Mouse (Mus musculus): Measurements from ENCODE around the gene Rinl. TPM values are rescaled to one million over a fixed set of nuclear protein-coding genes. Genes with fewer than 3 reads are reported as not detected.

Gene Rinl
- total and polyA plus RNA-seq, 3 experiments, result 1.3 to 3.2 (median 2.0) TPM

GRCm38 (mm10) chr7:28785161-28785560 lies 3.6 kb upstream of the Rinl start:
- Histone ChIP-seq H3K9ac (ENCODE audit: low read depth, low read length) (no peak overlapping the region), H3K4me1 (ENCODE audit: control insufficient read depth, insufficient read depth, low read length) (peaks cover 6% of the 10 kb centered on the region), H3K4me3 (no peak overlapping the region), H3K27ac (no peak overlapping the region), H3K36me3 (ENCODE audit: control insufficient read depth, insufficient read depth, low read length) (no peaks in the 10 kb centered on the region), H3K27me3 (ENCODE audit: control insufficient read depth, insufficient read depth, low read length) (no peaks in the 10 kb centered on the region), H3K79me2 (replicated peaks; ENCODE audit: control insufficient read depth, insufficient read depth, low read length) (no peaks in the 10 kb centered on the region)
- 90% methylated on average over 5 of the region's 5 CpGs for WGBS
- DNase-seq, result no peak
- intact Hi-C loops (cut with DNase I), result no loop called here
- TF ChIP-seq CTCF (IDR thresholded peaks at IDR 0.05), result no peak
- no peak for TF ChIP-seq POLR2A (IDR thresholded peaks at IDR 0.05; ENCODE audit: insufficient read depth, low read depth, low read length)
- TF ChIP-seq EP300 (IDR thresholded peaks at IDR 0.05; ENCODE audit: insufficient read depth, low read depth, low read length), result no peak

GRCm38 (mm10) chr7:28787884-28788283 lies 885 bp upstream of the Rinl start:
- H3K9ac ChIP-seq (ENCODE audit: low read depth, low read length), result no peak overlapping the region
- TF ChIP-seq EP300 (IDR thresholded peaks at IDR 0.05; ENCODE audit: insufficient read depth, low read depth, low read length), result no peak
- TF ChIP-seq CTCF (IDR thresholded peaks at IDR 0.05), result no peak
- no peak for TF ChIP-seq POLR2A (IDR thresholded peaks at IDR 0.05; ENCODE audit: insufficient read depth, low read depth, low read length)
- intact Hi-C loops (cut with DNase I), result no loop called here
- no peak overlapping the region for H3K27ac ChIP-seq
- peaks cover 3% of the 10 kb centered on the region; the same call in 1 of the 2 replicates for H3K4me1 ChIP-seq (ENCODE audit: control insufficient read depth, insufficient read depth, low read length)
- H3K27me3 ChIP-seq (ENCODE audit: control insufficient read depth, insufficient read depth, low read length), result no peaks in the 10 kb centered on the region
- H3K79me2 ChIP-seq (replicated peaks; ENCODE audit: control insufficient read depth, insufficient read depth, low read length), result no peaks in the 10 kb centered on the region
- H3K36me3 ChIP-seq (ENCODE audit: control insufficient read depth, insufficient read depth, low read length), result no peaks in the 10 kb centered on the region
- 89% methylated on average over 9 of the region's 9 CpGs for WGBS
- no peak overlapping the region for H3K4me3 ChIP-seq
- no peak for DNase-seq

GRCm38 (mm10) chr7:28789235-28789634 lies 466 bp downstream of the Rinl start:
- H3K27me3 ChIP-seq (ENCODE audit: control insufficient read depth, insufficient read depth, low read length), result no peaks in the 10 kb centered on the region
- no peak overlapping the region; the same call in 1 of the 2 replicates for H3K9ac ChIP-seq (ENCODE audit: low read depth, low read length)
- no peak overlapping the region for H3K27ac ChIP-seq
- no peaks in the 10 kb centered on the region for H3K79me2 ChIP-seq (replicated peaks; ENCODE audit: control insufficient read depth, insufficient read depth, low read length)
- WGBS, result 74% methylated on average over 3 of the region's 3 CpGs
- H3K4me3 ChIP-seq, result no peak overlapping the region
- H3K36me3 ChIP-seq (ENCODE audit: control insufficient read depth, insufficient read depth, low read length), result no peaks in the 10 kb centered on the region
- no peak for DNase-seq
- TF ChIP-seq POLR2A (IDR thresholded peaks at IDR 0.05; ENCODE audit: insufficient read depth, low read depth, low read length) (no peak), CTCF (IDR thresholded peaks at IDR 0.05) (no peak), EP300 (IDR thresholded peaks at IDR 0.05; ENCODE audit: insufficient read depth, low read depth, low read length) (no peak)
- peaks cover 3% of the 10 kb centered on the region; the same call in 1 of the 2 replicates for H3K4me1 ChIP-seq (ENCODE audit: control insufficient read depth, insufficient read depth, low read length)
- intact Hi-C loops (cut with DNase I), result no loop called here

- no peak for DNase-seq
- H3K4me3 ChIP-seq, result no peak overlapping the region
- H3K79me2 ChIP-seq (replicated peaks; ENCODE audit: control insufficient read depth, insufficient read depth, low read length), result no peaks in the 10 kb centered on the region
- intact Hi-C loops (cut with DNase I), result no loop called here
- peaks cover 3% of the 10 kb centered on the region; the same call in 1 of the 2 replicates for H3K4me1 ChIP-seq (ENCODE audit: control insufficient read depth, insufficient read depth, low read length)
- no peak overlapping the region for H3K9ac ChIP-seq (ENCODE audit: low read depth, low read length)
- TF ChIP-seq POLR2A (IDR thresholded peaks at IDR 0.05; ENCODE audit: insufficient read depth, low read depth, low read length) (no peak), CTCF (IDR thresholded peaks at IDR 0.05) (peak; percentile 34), EP300 (IDR thresholded peaks at IDR 0.05; ENCODE audit: insufficient read depth, low read depth, low read length) (no peak)
- H3K36me3 ChIP-seq (ENCODE audit: control insufficient read depth, insufficient read depth, low read length), result no peaks in the 10 kb centered on the region
- no peaks in the 10 kb centered on the region for H3K27me3 ChIP-seq (ENCODE audit: control insufficient read depth, insufficient read depth, low read length)
- WGBS, result 70% methylated on average over 8 of the region's 8 CpGs
- no peak overlapping the region for H3K27ac ChIP-seq
Observed at GRCm38 (mm10) chr7:28790066-28790806, 1.5 kb downstream of the Rinl start.

GRCm38 (mm10) chr7:28791706-28792105 lies 2.9 kb downstream of the Rinl start:
- Histone ChIP-seq H3K27me3 (ENCODE audit: control insufficient read depth, insufficient read depth, low read length) (no peaks in the 10 kb centered on the region), H3K79me2 (replicated peaks; ENCODE audit: control insufficient read depth, insufficient read depth, low read length) (no peaks in the 10 kb centered on the region), H3K27ac (no peak overlapping the region), H3K4me1 (ENCODE audit: control insufficient read depth, insufficient read depth, low read length) (peaks cover 5% of the 10 kb centered on the region), H3K4me3 (no peak overlapping the region), H3K36me3 (ENCODE audit: control insufficient read depth, insufficient read depth, low read length) (no peaks in the 10 kb centered on the region), H3K9ac (ENCODE audit: low read depth, low read length) (no peak overlapping the region)
- intact Hi-C loops (cut with DNase I), result no loop called here
- no peak for DNase-seq
- no peak for TF ChIP-seq EP300 (IDR thresholded peaks at IDR 0.05; ENCODE audit: insufficient read depth, low read depth, low read length)
- no peak for TF ChIP-seq POLR2A (IDR thresholded peaks at IDR 0.05; ENCODE audit: insufficient read depth, low read depth, low read length)
- no peak for TF ChIP-seq CTCF (IDR thresholded peaks at IDR 0.05)

GRCm38 (mm10) chr7:28792391-28793185 lies 3.8 kb downstream of the Rinl start:
- Histone ChIP-seq H3K27me3 (ENCODE audit: control insufficient read depth, insufficient read depth, low read length) (no peaks in the 10 kb centered on the region), H3K36me3 (ENCODE audit: control insufficient read depth, insufficient read depth, low read length) (no peaks in the 10 kb centered on the region), H3K4me3 (no peak overlapping the region), H3K27ac (no peak overlapping the region), H3K4me1 (ENCODE audit: control insufficient read depth, insufficient read depth, low read length) (peaks cover 5% of the 10 kb centered on the region), H3K79me2 (replicated peaks; ENCODE audit: control insufficient read depth, insufficient read depth, low read length) (no peaks in the 10 kb centered on the region), H3K9ac (ENCODE audit: low read depth, low read length) (no peak overlapping the region)
- WGBS, result 74% methylated on average over 14 of the region's 14 CpGs
- intact Hi-C loops (cut with DNase I), result no loop called here
- DNase-seq, result no peak
- TF ChIP-seq POLR2A (IDR thresholded peaks at IDR 0.05; ENCODE audit: insufficient read depth, low read depth, low read length), result no peak
- TF ChIP-seq CTCF (IDR thresholded peaks at IDR 0.05), result no peak
- TF ChIP-seq EP300 (IDR thresholded peaks at IDR 0.05; ENCODE audit: insufficient read depth, low read depth, low read length), result no peak

All from heart, adult 2 months (tissue).